ENCODE assay signal across 17 mouse cellular contexts in the genomic region with DNA sequence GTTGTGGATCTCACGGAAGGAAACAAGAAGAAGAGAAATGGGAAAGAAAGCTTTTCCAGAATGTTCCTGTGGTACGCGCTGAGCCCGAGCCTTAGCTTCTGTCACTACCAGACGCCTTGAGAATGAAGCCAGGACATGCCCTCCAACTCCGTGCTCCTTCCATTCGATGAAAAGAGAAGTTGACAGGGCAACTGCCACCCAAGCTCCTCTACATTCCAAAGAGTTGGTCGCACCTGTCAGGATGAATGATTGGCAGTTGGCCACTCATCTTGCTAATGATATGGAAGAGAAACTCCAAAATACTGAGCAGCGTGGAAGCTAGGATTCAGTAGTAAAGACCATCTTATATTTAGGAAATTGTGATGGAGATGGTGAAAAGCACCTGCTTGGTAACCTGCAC.
DNase-seq lines count a peak whose midpoint lies in the region; ATAC-seq and TF ChIP-seq lines count a peak whose summit lies in the region.
"Had no signal": no experiment of that assay in that cellular context is flagged by ENCODE, and none has a peak within 500 bp of the region (broad histone marks: within the 10 kb centered on the region; RNA-seq: fewer than 3 reads in every experiment).

No protein-coding gene starts in this region.

- H3K4me1 ChIP-seq in forebrain, embryonic 16.5 days (replicated peaks; ENCODE audit: control insufficient read depth, insufficient read depth, low read length): peaks cover 21% of the 10 kb centered on the region
- H3K4me1 ChIP-seq: heart, embryonic 10.5 days had no signal

- 53% methylated on average over 9 of the region's 9 CpGs for WGBS in forebrain, embryonic 16.5 days

- no peak overlapping the region for H3K9ac ChIP-seq in forebrain, embryonic 16.5 days (replicated peaks; ENCODE audit: low read depth, low read length)

- H3K36me3 ChIP-seq in forebrain, embryonic 16.5 days (ENCODE audit: control insufficient read depth, insufficient read depth): no peaks in the 10 kb centered on the region
- H3K36me3 ChIP-seq: heart, embryonic 10.5 days had no signal

- H3K4me3 ChIP-seq in layer of hippocampus, adult 2 months: 0 out of 2 replicates have a peak overlapping the region, but pooled peaks have one; percentile 15
- H3K4me3 ChIP-seq in forebrain, embryonic 16.5 days (replicated peaks; ENCODE audit: low read length): no peak overlapping the region
- H3K4me3 ChIP-seq: heart, embryonic 10.5 days had no signal

- no peak for TF ChIP-seq CTCF in layer of hippocampus, adult 2 months (conservative IDR thresholded peaks at IDR 0.05)

- ATAC-seq in cerebellum, adult (ENCODE audit: insufficient number of reproducible peaks, low FRiP score, low TSS enrichment): peak; percentile 26
- peak; percentile 72 for ATAC-seq in forebrain, embryonic 16.5 days
- ATAC-seq: intestine, postnatal 0 days had no signal

- no peak for DNase-seq in cerebellum, adult 11 months
- no peak for DNase-seq in layer of hippocampus, adult 2 months (ENCODE audit: low spot score in 2 of 2)
- DNase-seq in layer of hippocampus, postnatal 36 days: no peak
- peak; percentile 49 for DNase-seq in brain, embryonic 18.5 days (ENCODE audit: low read depth, low spot score)
- no peak for DNase-seq in gastrocnemius, postnatal 4 days (ENCODE audit: low spot score in 2 of 2)
- DNase-seq in embryo, embryonic 11 days: no peak
- DNase-seq: adrenal gland, postnatal 10 days; heart, postnatal 14 days; lung, adult 2 months; spleen, adult 18-20 months; thymus, postnatal 4 days had no signal

- H3K4me2 ChIP-seq in forebrain, embryonic 16.5 days (ENCODE audit: low read length): peak overlapping the region; percentile 40

- H3K9me3 ChIP-seq in forebrain, embryonic 16.5 days (ENCODE audit: control insufficient read depth, low read length): no peaks in the 10 kb centered on the region
- H3K9me3 ChIP-seq: heart, embryonic 10.5 days had no signal

- no peak overlapping the region for H3K27ac ChIP-seq in layer of hippocampus, adult 2 months
- peak overlapping the region; percentile 53 for H3K27ac ChIP-seq in forebrain, embryonic 16.5 days (ENCODE audit: low read length)
- H3K27ac ChIP-seq: heart, embryonic 10.5 days; kidney, postnatal 0 days; macrophage had no signal

- H3K27me3 ChIP-seq in forebrain, embryonic 16.5 days (replicated peaks; ENCODE audit: control insufficient read depth, insufficient read depth, low read length): no peaks in the 10 kb centered on the region
